Mouse (Mus musculus) left cerebral cortex, adult 8-10 months (tissue): ENCODE measurements around the gene Zfpl1. TPM values are rescaled to one million over a fixed set of nuclear protein-coding genes. Genes with fewer than 3 reads are reported as not detected.

Source experiments
- microRNA-seq, 2 experiments: library from miRNA; unstranded; fragments of <30 nt; microRNA quantifications; one replicate each; pipeline ENCODE4 v1.2.0; 2022
- total RNA-seq, 4 experiments: library from RNA; stranded (reverse); gene quantifications; 2 replicates each; pipeline ENCODE4 v1.2.4; 2022

Gene Zfpl1
- total RNA-seq, 4 experiments from 2014 or later, result 38.9 to 44.5 (median 41.9) TPM

Small RNA genes within 50 kb of the gene (microRNA-seq; reads per million reads assigned to microRNA genes)
- gene Mir6988, result 2.1 to 2.9 reads per million in 2 experiments

Other genes with a start within 250 kb of the Zfpl1 start
- gene Frmd8, start 209.7 kb downstream of the Zfpl1 start, total RNA-seq, result 10 to 100 TPM; 12.1 to 19.9 (median 13.7) TPM
- 1 to 10 TPM; 3.2 to 5.1 (median 4.1) TPM for gene Slc25a45, start 207.1 kb downstream of the Zfpl1 start, total RNA-seq
- gene Tigd3, start 190.8 kb downstream of the Zfpl1 start, total RNA-seq, result 1 to 10 TPM; 3.9 to 5.6 (median 5.0) TPM
- gene Dpf2, start 171.9 kb downstream of the Zfpl1 start, total RNA-seq, result 10 to 100 TPM; 76.4 to 87.8 (median 81.6) TPM
- 1 to 10 TPM; 6.1 to 7.4 (median 6.4) TPM for gene Cdc42ep2, start 160.1 kb downstream of the Zfpl1 start, total RNA-seq
- gene Pola2, start 120.8 kb downstream of the Zfpl1 start, total RNA-seq, result 1 to 10 TPM; 4.4 to 6.6 (median 5.6) TPM
- not detected for gene Slc22a20, start 98.8 kb downstream of the Zfpl1 start, total RNA-seq
- 10 to 100 TPM; 25.6 to 31.5 (median 28.0) TPM for gene Capn1, start 69.1 kb downstream of the Zfpl1 start, total RNA-seq
- gene Syvn1, start 38.4 kb downstream of the Zfpl1 start, total RNA-seq, result 10 to 100 TPM; 35.7 to 40.3 (median 37.6) TPM
- 10 to 100 TPM; 42.7 to 55.2 (median 44.9) TPM for gene Mrpl49, start 27.2 kb downstream of the Zfpl1 start, total RNA-seq
- 100 to 1,000 TPM; 737 to 869 (median 805) TPM for gene Fau, start 27.1 kb downstream of the Zfpl1 start, total RNA-seq
- gene Znhit2, start 23.8 kb downstream of the Zfpl1 start, total RNA-seq, result 10 to 100 TPM; 33.0 to 38.8 (median 37.3) TPM
- gene Tm7sf2, start 16.6 kb downstream of the Zfpl1 start, total RNA-seq, result 10 to 100 TPM; 18.9 to 29.9 (median 23.2) TPM
- gene Vps51, start 7.7 kb downstream of the Zfpl1 start, total RNA-seq, result 10 to 100 TPM; 79.4 to 88.4 (median 84.3) TPM
- gene Tmem262, start 4.9 kb downstream of the Zfpl1 start, total RNA-seq, result not detected
- 1 to 10 TPM in 1 of 4 experiments, not detected in 3; 1.1 TPM for gene Gm28374, start 2.7 kb downstream of the Zfpl1 start, total RNA-seq
- gene Cdca5, start within 50 bp of the Zfpl1 start, total RNA-seq, result under 1 TPM in 3 of 4 experiments, not detected in 1; 0.21 to 0.25 (median 0.23) TPM
- gene AC131692.1, start 9.5 kb upstream of the Zfpl1 start, total RNA-seq, result not detected
- under 1 TPM; 0.14 to 0.44 (median 0.17) TPM for gene Naaladl1, start 20.8 kb upstream of the Zfpl1 start, total RNA-seq
- 10 to 100 TPM; 13.0 to 20.1 (median 16.1) TPM for gene Sac3d1, start 33.7 kb upstream of the Zfpl1 start, total RNA-seq
- 10 to 100 TPM; 36.9 to 50.9 (median 45.7) TPM for gene Snx15, start 43.3 kb upstream of the Zfpl1 start, total RNA-seq
- gene Batf2, start 56.0 kb upstream of the Zfpl1 start, total RNA-seq, result 1 to 10 TPM in 1 of 4 experiments, under 1 TPM in 3; 0.67 to 1.4 (median 0.76) TPM
- 100 to 1,000 TPM in 2 of 4 experiments, 10 to 100 TPM in 2; 89.4 to 109 (median 102) TPM for gene Arl2, start 56.6 kb upstream of the Zfpl1 start, total RNA-seq
- under 1 TPM in 2 of 4 experiments, not detected in 2; 0.51 to 0.73 TPM for gene Majin, start 99.4 kb upstream of the Zfpl1 start, total RNA-seq
- not detected for gene Gpha2, start 141.4 kb upstream of the Zfpl1 start, total RNA-seq
- 100 to 1,000 TPM; 148 to 158 (median 153) TPM for gene Ppp2r5b, start 150.9 kb upstream of the Zfpl1 start, total RNA-seq
- 10 to 100 TPM; 31.8 to 35.7 (median 35.4) TPM for gene Atg2a, start 156.7 kb upstream of the Zfpl1 start, total RNA-seq
- 10 to 100 TPM; 31.0 to 36.8 (median 35.8) TPM for gene Ehd1, start 191.8 kb upstream of the Zfpl1 start, total RNA-seq
- 1 to 10 TPM; 5.4 to 7.4 (median 5.5) TPM for gene Cdc42bpg, start 221.5 kb upstream of the Zfpl1 start, total RNA-seq